Mouse (Mus musculus) midbrain, postnatal 0 days (tissue): Measurements from ENCODE around the gene Olfr412. TPM values are rescaled to one million over a fixed set of nuclear protein-coding genes. Genes with fewer than 3 reads are reported as not detected.

Experiments
- ATAC-seq: fragments of 200-750 bp; cut with Nextera tagmentation; 2 replicates; pipeline ENCODE4 v1.8.0; 2017; ENCODE audit warnings: moderate number of reproducible peaks, mild to moderate bottlenecking, moderate TSS enrichment, moderate library complexity; ENCODE audit not compliant: low FRiP score
- DNase-seq: peaks from one replicate; pipeline ENCODE4 v3.0.0-alpha.2; 2015; ENCODE audit warnings: low spot score
- H3K27ac ChIP-seq: fragments of 300-500 bp; sonication (generic); 2 replicates; pipeline ENCODE4 v1.5.1; 2014; ENCODE audit warnings: low read depth, mild to moderate bottlenecking, low read length, mixed read lengths
- H3K27me3 ChIP-seq: fragments of 300-500 bp; sonication (generic); 2 replicates; pipeline ENCODE4 v1.6.1; 2014; ENCODE audit warnings: low read length, control low read depth, mixed read lengths; ENCODE audit not compliant: insufficient read depth
- H3K36me3 ChIP-seq: fragments of 300-500 bp; sonication (generic); 2 replicates; pipeline ENCODE4 v1.6.1; 2014; ENCODE audit warnings: low read length, control low read depth, mixed read lengths; ENCODE audit not compliant: insufficient read depth
- H3K4me1 ChIP-seq: fragments of 300-500 bp; sonication (generic); 2 replicates; pipeline ENCODE4 v1.6.1; 2014; ENCODE audit warnings: mild to moderate bottlenecking, control low read depth, antibody characterized with exemption, low read length, mixed read lengths; ENCODE audit not compliant: insufficient read depth
- H3K4me2 ChIP-seq: fragments of 300-500 bp; sonication (generic); 2 replicates; pipeline ENCODE4 v1.6.1; 2014; ENCODE audit warnings: low read depth, mild to moderate bottlenecking, low read length, mixed read lengths; ENCODE audit not compliant: poor library complexity, severe bottlenecking
- H3K4me3 ChIP-seq: fragments of 300-500 bp; sonication (generic); 2 replicates; pipeline ENCODE4 v1.5.1; 2014; ENCODE audit warnings: low read depth, mild to moderate bottlenecking, low read length, moderate library complexity
- H3K9ac ChIP-seq: fragments of 300-500 bp; sonication (generic); replicated peaks from 2 replicates; pipeline ENCODE4 v1.6.1; 2014; ENCODE audit warnings: mild to moderate bottlenecking, low read length, moderate library complexity, mixed read lengths; ENCODE audit not compliant: poor library complexity, severe bottlenecking
- H3K9me3 ChIP-seq: fragments of 300-500 bp; sonication (generic); 2 replicates; pipeline ENCODE4 v1.6.1; 2016; ENCODE audit warnings: low read length, control low read depth
- CTCF ChIP-seq: IDR thresholded peaks from 2 replicates; pipeline ENCODE4 v1.5.1; 2016; ENCODE audit warnings: antibody characterized with exemption, mild to moderate bottlenecking
- WGBS: fragments of 180-500 bp; shearing (Covaris S2); extraction: QIAGEN DNeasy Blood & Tissue Kit; methylation state at CpG from one replicate; pipeline ENCODE4 v1.1.7; 2014; 5-methylcytosine and 5-hydroxymethylcytosine counted together
- polyA plus RNA-seq: library from polyadenylated mRNA; unstranded; fragments of >200 nt; fragmentation: Nextera tagmentation; extraction: Ambion mirVana; gene quantifications from 2 replicates; pipeline ENCODE4 v1.2.1, GENCODE M21; 2015
- total RNA-seq: library from RNA; depleted of rRNA; stranded (reverse); fragments of >200 nt; gene quantifications from 2 replicates; pipeline ENCODE4 v1.2.3, GENCODE M21; 2014; rRNA removed

Olfr412 gene
- total RNA-seq: not detected in 2 replicates
- polyA plus RNA-seq: not detected in 2 replicates

GRCm38 (mm10) chr11:74361769-74362168 is at the start of gene Olfr412:
TSS of gene Olfr412 (plus strand) at chr11:74362069.
- no peak within 1 kb of the TSS for H3K4me2 ChIP-seq
- no peak within 1 kb of the TSS for H3K27ac ChIP-seq
- ATAC-seq: no peak
- no peaks in the 10 kb centered on the region for H3K4me1 ChIP-seq
- no peak for DNase-seq
- no peak for TF ChIP-seq CTCF
- no peaks in the 10 kb centered on the region for H3K9me3 ChIP-seq
- 73% methylated on average over 1 of the region's 1 CpGs for WGBS
- H3K27me3 ChIP-seq: no peaks in the 10 kb centered on the region
- H3K9ac ChIP-seq: no peak within 1 kb of the TSS
- H3K4me3 ChIP-seq: no peak within 1 kb of the TSS
- no peaks in the 10 kb centered on the region for H3K36me3 ChIP-seq

DNA sequence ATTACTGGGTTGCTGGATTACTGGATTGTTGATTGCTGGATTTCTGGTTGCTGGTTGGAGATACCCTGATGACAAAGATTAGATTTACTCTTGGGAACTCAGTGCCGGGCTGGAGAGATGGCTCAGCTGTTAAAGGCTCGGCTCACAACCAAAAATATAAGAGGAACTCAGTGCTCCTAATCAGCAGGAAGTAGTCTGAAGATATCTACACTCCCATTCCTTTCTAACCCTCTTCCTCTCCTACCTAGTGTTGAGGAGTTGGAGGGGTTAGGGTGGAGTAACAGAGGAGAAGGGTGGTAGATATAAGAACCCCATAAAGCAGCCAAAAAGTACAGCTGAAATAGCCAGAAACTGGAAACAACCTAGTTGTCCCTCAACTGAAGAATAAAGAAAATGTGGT is 35.8 kb upstream of the Olfr412 start:
- 67% methylated on average over 2 of the region's 2 CpGs for WGBS
- DNase-seq (no peak), ATAC-seq (no peak)
- H3K4me2 ChIP-seq: no peak overlapping the region
- H3K27me3 ChIP-seq: no peaks in the 10 kb centered on the region
- H3K9me3 ChIP-seq: no peaks in the 10 kb centered on the region
- TF ChIP-seq CTCF: no peak
- no peak overlapping the region for H3K9ac ChIP-seq
- no peak overlapping the region for H3K4me3 ChIP-seq
- H3K27ac ChIP-seq: no peak overlapping the region
- H3K4me1 ChIP-seq: no peaks in the 10 kb centered on the region
- H3K36me3 ChIP-seq: no peaks in the 10 kb centered on the region

DNA sequence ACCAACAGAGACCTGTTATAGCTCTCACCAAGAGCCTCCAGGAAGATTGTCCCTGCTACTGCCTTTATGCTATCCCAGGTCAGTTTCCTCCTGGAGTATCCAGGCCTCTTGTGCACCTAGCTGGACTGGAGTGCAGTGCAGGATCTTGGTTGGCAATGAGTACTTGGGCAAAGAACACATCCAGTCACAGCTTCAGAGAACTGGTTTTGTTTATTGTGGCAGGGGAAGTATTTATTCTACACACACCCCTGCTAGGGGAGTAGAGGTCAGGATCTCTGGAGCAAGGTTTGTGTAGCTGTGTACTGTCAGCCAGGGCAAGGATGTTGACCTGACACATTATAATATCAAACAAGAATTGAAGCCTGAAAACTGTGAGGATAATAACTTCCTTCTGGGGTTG is 33.1 kb upstream of the Olfr412 start:
- H3K27ac ChIP-seq: no peak overlapping the region
- no peaks in the 10 kb centered on the region for H3K27me3 ChIP-seq
- H3K4me2 ChIP-seq: no peak overlapping the region
- no peak overlapping the region for H3K4me3 ChIP-seq
- ATAC-seq: no peak
- no peak for TF ChIP-seq CTCF
- DNase-seq: no peak
- H3K9ac ChIP-seq: no peak overlapping the region
- H3K9me3 ChIP-seq: no peaks in the 10 kb centered on the region
- no peaks in the 10 kb centered on the region for H3K4me1 ChIP-seq
- no peaks in the 10 kb centered on the region for H3K36me3 ChIP-seq

DNA sequence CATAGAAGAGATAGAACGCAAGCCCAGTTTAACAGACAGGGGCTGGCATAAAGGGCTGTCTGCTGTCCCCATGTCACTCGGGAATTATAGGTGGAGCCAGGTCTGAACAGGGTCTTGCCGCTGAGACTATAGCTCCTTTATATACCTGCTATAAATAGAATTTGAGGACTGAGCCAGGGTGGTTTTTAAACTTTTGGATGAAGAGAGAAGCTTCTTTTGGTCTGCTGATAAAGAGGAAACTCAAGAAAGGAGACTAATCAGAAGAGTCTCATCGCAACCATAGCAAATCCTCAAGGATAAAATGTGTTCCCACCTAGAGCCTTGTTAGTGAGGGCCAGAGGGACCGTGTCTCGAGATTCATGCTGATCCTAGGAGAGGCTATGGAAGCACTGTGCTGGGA is 23.9 kb upstream of the Olfr412 start, which contains the start of gene Olfr410:
Gene Olfr410 (minus strand): TSS at position 101 of the 400 bp plus-strand sequence.
- Histone ChIP-seq H3K9ac (no peak within 1 kb of the TSS), H3K4me1 (no peaks in the 10 kb centered on the region), H3K9me3 (no peaks in the 10 kb centered on the region; the same call in 1 of the 2 replicates), H3K27ac (no peak within 1 kb of the TSS), H3K27me3 (no peaks in the 10 kb centered on the region), H3K4me2 (no peak within 1 kb of the TSS), H3K4me3 (no peak within 1 kb of the TSS), H3K36me3 (no peaks in the 10 kb centered on the region)
- DNase-seq: no peak
- no peak for TF ChIP-seq CTCF
- WGBS: 83% methylated on average over 6 of the region's 6 CpGs
- no peak for ATAC-seq

GRCm38 (mm10) chr11:74352550-74352949 is 9.3 kb upstream of the Olfr412 start, which contains the start of gene Olfr411:
TSS of gene Olfr411 (minus strand) at chr11:74352650.
- H3K36me3 ChIP-seq: no peaks in the 10 kb centered on the region
- H3K4me1 ChIP-seq: no peaks in the 10 kb centered on the region
- H3K27me3 ChIP-seq: no peaks in the 10 kb centered on the region
- no peak within 1 kb of the TSS for H3K4me3 ChIP-seq
- TF ChIP-seq CTCF: no peak
- no peak within 1 kb of the TSS for H3K27ac ChIP-seq
- 81% methylated on average over 3 of the region's 3 CpGs for WGBS
- H3K9ac ChIP-seq: no peak within 1 kb of the TSS
- no peak within 1 kb of the TSS for H3K4me2 ChIP-seq
- H3K9me3 ChIP-seq: no peaks in the 10 kb centered on the region
- DNase-seq (no peak), ATAC-seq (no peak)

DNA sequence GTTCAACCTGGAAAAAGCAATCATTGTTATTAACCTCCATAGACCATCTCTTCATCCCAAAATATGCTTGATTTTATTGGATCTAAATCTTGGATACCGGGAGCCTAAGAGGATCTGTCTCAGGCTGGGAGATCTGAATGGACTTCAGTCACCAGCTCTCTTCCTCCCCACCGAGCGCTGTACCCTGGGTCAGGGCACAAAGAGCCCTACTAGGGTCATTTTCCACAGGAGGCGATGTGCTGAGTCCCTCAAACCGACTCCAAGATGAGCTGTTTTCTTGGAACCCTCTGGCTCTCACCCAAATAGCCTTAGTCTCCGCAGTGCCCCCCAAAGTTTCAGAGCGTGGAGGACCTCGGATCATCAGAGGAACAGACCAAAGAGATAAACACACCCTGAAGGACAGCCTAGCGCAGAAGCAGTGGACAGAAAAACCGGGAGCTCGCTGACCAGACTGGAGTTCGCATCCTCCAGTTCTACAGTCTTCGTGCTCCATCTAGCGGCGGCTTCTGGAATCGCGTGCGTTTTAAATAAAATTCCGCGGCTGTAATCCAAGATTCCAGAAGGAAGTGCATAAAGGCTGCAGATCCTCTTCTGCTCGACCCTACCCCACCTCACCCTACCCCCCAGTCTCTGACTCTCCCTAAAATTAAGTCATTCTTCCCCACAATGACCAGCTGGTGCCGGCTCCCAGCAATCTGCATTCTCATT is 9.7 kb downstream of the Olfr412 start:
- Histone ChIP-seq H3K9ac (no peak overlapping the region), H3K27ac (no peak overlapping the region), H3K4me3 (no peak overlapping the region), H3K27me3 (peaks cover 5% of the 10 kb centered on the region), H3K36me3 (no peaks in the 10 kb centered on the region), H3K4me1 (no peaks in the 10 kb centered on the region), H3K4me2 (no peak overlapping the region; the same call in 1 of the 2 replicates), H3K9me3 (no peaks in the 10 kb centered on the region)
- TF ChIP-seq CTCF: peak; percentile 90
- ATAC-seq: peak; percentile 34; the same call in 1 of the 2 replicates
- WGBS: 11% methylated on average over 22 of the region's 22 CpGs
- DNase-seq: peak; percentile 82
